Mouse (Mus musculus) hindbrain, embryonic 13.5 days (tissue): ENCODE measurements around the gene Aes. TPM values are rescaled to one million over a fixed set of nuclear protein-coding genes. Genes with fewer than 3 reads are reported as not detected.

Experiments used
- ATAC-seq: fragments of 200-750 bp; cut with Nextera tagmentation; 2 replicates; pipeline ENCODE4 v1.8.0; 2017; ENCODE audit warnings: moderate TSS enrichment; ENCODE audit not compliant: low FRiP score
- H3K27ac ChIP-seq: fragments of 300-500 bp; sonication (generic); 2 replicates; pipeline ENCODE4 v1.5.1; 2015; ENCODE audit warnings: inconsistent platforms, mild to moderate bottlenecking, moderate library complexity
- H3K27me3 ChIP-seq: fragments of 300-500 bp; sonication (generic); 2 replicates; pipeline ENCODE4 v1.6.1; 2015; ENCODE audit warnings: mild to moderate bottlenecking, inconsistent platforms
- H3K36me3 ChIP-seq: fragments of 300-500 bp; sonication (generic); 2 replicates; pipeline ENCODE4 v1.6.1; 2015; ENCODE audit warnings: mild to moderate bottlenecking, inconsistent platforms
- H3K4me1 ChIP-seq: fragments of 300-500 bp; sonication (generic); replicated peaks from 2 replicates; pipeline ENCODE4 v1.6.1; 2015; ENCODE audit warnings: inconsistent platforms
- H3K4me2 ChIP-seq: fragments of 300-500 bp; sonication (generic); 2 replicates; pipeline ENCODE4 v1.6.1; 2015; ENCODE audit warnings: inconsistent platforms, mild to moderate bottlenecking, moderate library complexity
- H3K4me3 ChIP-seq: fragments of 300-500 bp; sonication (generic); 2 replicates; pipeline ENCODE4 v1.5.1; 2015; ENCODE audit warnings: mild to moderate bottlenecking, inconsistent platforms
- H3K9ac ChIP-seq: fragments of 300-500 bp; sonication (generic); 2 replicates; pipeline ENCODE4 v1.6.1; 2015; ENCODE audit warnings: mild to moderate bottlenecking, inconsistent platforms
- H3K9me3 ChIP-seq: fragments of 300-500 bp; sonication (generic); 2 replicates; pipeline ENCODE4 v1.6.1; 2016; ENCODE audit warnings: inconsistent platforms
- WGBS: fragments of 180-500 bp; shearing (Covaris S2); methylation state at CpG from one replicate; pipeline ENCODE4 v1.1.7; 2015; 5-methylcytosine and 5-hydroxymethylcytosine counted together
- polyA plus RNA-seq: library from polyadenylated mRNA; unstranded; fragments of >200 nt; fragmentation: Nextera tagmentation; extraction: Ambion mirVana; gene quantifications from 2 replicates; pipeline ENCODE4 v1.2.1, GENCODE M21; 2015

Aes gene
- polyA plus RNA-seq, 1 experiment from 2014 or later, result 545 TPM

DNA sequence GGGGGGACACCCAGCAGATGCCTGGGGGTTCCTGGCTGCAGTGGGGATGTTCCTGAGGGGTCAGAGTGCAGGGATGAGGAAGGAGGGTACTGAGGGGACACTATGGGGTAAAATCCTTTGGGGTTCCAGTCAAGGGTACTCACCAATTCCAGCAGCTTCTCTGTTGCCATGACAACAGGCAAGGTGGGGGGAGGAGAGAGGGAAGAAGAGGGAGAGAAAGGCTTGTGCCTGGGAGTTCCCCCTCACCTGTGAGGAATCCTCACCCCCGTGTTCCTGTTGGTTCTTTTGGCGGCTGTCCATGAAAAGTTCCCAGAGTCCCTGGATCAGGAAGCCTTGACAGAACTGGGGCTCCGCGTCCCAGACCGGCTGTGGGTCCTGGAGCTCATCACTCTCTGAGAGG is 36.3 kb downstream of the Aes start:
- 45% methylated on average over 5 of the region's 5 CpGs for WGBS
- Histone ChIP-seq H3K4me2 (0 out of 2 replicates have a peak overlapping the region, but pooled peaks have one; percentile 40), H3K4me3 (no peak overlapping the region), H3K9ac (no peak overlapping the region), H3K9me3 (no peaks in the 10 kb centered on the region), H3K27me3 (peaks cover 86% of the 10 kb centered on the region), H3K27ac (no peak overlapping the region), H3K4me1 (peaks cover 36% of the 10 kb centered on the region), H3K36me3 (no peaks in the 10 kb centered on the region)
- no peak for ATAC-seq

DNA sequence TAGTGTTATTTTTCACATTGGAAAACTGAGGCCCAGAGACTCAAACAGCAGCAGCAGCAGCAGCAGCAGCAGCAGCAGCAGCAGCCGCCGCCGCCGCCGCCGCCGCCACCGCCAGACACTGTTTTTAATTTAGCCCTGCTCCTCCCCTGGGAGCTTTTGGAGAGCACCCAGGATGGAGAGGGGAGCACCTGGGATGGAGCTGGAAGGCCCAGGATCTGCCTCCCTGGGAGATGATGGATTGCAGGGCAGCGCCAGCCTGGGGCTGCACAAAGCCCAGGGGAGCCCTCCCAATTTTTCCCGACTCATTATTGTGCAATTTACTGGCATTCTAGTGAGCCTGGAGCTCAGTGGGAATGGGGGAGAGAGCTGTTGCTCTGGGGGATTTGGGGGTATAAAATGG is 37.3 kb downstream of the Aes start:
- 2% methylated on average over 10 of the region's 10 CpGs for WGBS
- Histone ChIP-seq H3K4me3 (0 out of 2 replicates have a peak overlapping the region, but pooled peaks have one; percentile 7), H3K9ac (peak overlapping the region; percentile 49; the same call in 1 of the 2 replicates), H3K4me2 (peak overlapping the region; percentile 40), H3K9me3 (no peaks in the 10 kb centered on the region), H3K27ac (peak overlapping the region; percentile 73), H3K36me3 (no peaks in the 10 kb centered on the region), H3K27me3 (peaks cover 80% of the 10 kb centered on the region), H3K4me1 (peaks cover 45% of the 10 kb centered on the region)
- no peak; the same call in 1 of the 2 replicates for ATAC-seq

DNA sequence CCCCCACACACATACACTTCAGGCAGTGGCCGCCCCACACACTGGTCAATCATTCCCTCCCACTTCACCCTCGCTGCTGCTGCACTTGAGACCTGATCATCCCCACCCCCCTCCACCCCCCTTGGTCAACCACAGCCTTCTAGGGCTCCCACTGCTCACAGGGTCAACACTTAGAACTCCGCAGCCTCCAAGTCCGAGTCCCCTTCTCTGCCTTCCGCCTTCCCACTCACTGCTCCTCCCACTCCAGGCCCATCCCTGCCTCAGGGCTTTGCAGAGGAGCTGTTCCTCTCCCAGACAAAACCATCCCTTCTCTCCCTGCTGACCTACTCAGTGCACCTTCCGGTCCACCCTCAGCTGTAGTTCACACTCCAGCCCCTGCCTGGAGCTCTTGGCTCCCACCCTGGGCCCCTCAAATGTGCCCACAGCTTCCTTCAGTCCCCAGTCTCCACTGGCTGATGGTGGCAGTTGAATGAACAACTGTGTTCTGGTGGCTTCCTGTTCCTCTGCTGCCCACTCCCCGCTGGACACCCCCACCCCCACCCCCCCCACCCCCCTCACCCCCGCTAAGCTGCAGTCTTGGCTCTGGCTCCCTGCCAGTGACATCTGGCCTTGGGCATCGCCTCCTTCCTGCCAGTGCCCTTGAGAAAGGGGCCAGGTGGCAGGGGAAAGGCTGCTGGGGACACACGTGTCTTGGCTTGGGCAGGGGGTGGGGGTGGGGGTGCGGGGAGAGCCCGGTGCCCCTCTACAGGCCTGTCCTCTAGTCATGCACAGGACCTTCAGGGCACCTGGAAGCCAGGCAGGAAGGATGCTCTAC is 38.1 kb downstream of the Aes start:
- H3K9me3 ChIP-seq, result no peaks in the 10 kb centered on the region
- H3K4me2 ChIP-seq, result peak overlapping the region; percentile 40
- no peaks in the 10 kb centered on the region for H3K36me3 ChIP-seq
- peaks cover 80% of the 10 kb centered on the region for H3K27me3 ChIP-seq
- H3K9ac ChIP-seq, result peak overlapping the region; percentile 49; the same call in 1 of the 2 replicates
- no peak overlapping the region for H3K4me3 ChIP-seq
- H3K27ac ChIP-seq, result peak overlapping the region; percentile 73
- peaks cover 50% of the 10 kb centered on the region for H3K4me1 ChIP-seq
- peak; percentile 26 for ATAC-seq
- 1% methylated on average over 12 of the region's 12 CpGs for WGBS

GRCm38 (mm10) chr10:81598342-81598741 is 39.1 kb downstream of the Aes start:
- Histone ChIP-seq H3K9ac (no peak overlapping the region), H3K9me3 (no peaks in the 10 kb centered on the region), H3K4me2 (no peak overlapping the region), H3K4me1 (peaks cover 57% of the 10 kb centered on the region), H3K4me3 (no peak overlapping the region), H3K27me3 (peaks cover 72% of the 10 kb centered on the region), H3K27ac (no peak overlapping the region), H3K36me3 (no peaks in the 10 kb centered on the region)
- no peak for ATAC-seq
- 37% methylated on average over 3 of the region's 3 CpGs for WGBS

GRCm38 (mm10) chr10:81598871-81599270 is 39.6 kb downstream of the Aes start:
- no peaks in the 10 kb centered on the region for H3K36me3 ChIP-seq
- WGBS, result 59% methylated on average over 6 of the region's 6 CpGs
- no peak overlapping the region for H3K27ac ChIP-seq
- ATAC-seq, result no peak
- no peak overlapping the region for H3K4me2 ChIP-seq
- no peak overlapping the region for H3K4me3 ChIP-seq
- no peaks in the 10 kb centered on the region for H3K9me3 ChIP-seq
- peaks cover 67% of the 10 kb centered on the region for H3K27me3 ChIP-seq
- H3K9ac ChIP-seq, result no peak overlapping the region
- H3K4me1 ChIP-seq, result peaks cover 57% of the 10 kb centered on the region

- Histone ChIP-seq H3K4me1 (peaks cover 57% of the 10 kb centered on the region), H3K9ac (no peak overlapping the region), H3K9me3 (no peaks in the 10 kb centered on the region), H3K36me3 (no peaks in the 10 kb centered on the region), H3K4me2 (no peak overlapping the region), H3K27me3 (peaks cover 63% of the 10 kb centered on the region), H3K27ac (no peak overlapping the region), H3K4me3 (no peak overlapping the region)
- no peak for ATAC-seq
- 77% methylated on average over 5 of the region's 5 CpGs for WGBS
Measured at GRCm38 (mm10) chr10:81599630-81600029, 40.3 kb downstream of the Aes start.

DNA sequence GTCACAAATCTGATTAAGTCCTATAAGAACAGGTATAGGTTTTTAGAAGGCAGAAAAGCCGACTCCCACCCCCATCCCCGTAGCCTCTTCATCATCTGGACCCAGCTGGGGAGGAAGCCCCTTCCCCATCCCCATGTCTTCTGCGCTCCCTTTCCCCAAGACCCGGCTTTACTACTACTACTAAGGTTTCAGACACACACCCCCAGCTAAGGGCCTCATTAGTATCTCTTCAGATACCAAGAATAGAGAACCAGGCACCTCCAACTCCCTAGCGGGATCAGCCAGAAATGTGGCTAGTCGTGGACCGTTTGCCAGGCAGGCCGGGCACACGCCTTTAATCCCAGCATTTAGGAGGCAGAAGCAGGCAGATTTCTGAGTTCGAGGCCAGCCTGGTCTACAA is 40.8 kb downstream of the Aes start:
- no peak for ATAC-seq
- Histone ChIP-seq H3K9me3 (no peaks in the 10 kb centered on the region), H3K27me3 (peaks cover 58% of the 10 kb centered on the region), H3K36me3 (no peaks in the 10 kb centered on the region), H3K27ac (no peak overlapping the region), H3K4me1 (peaks cover 58% of the 10 kb centered on the region), H3K4me3 (no peak overlapping the region), H3K4me2 (no peak overlapping the region), H3K9ac (no peak overlapping the region)
- WGBS, result 53% methylated on average over 10 of the region's 10 CpGs

- Histone ChIP-seq H3K9ac (0 out of 2 replicates have a peak within 1 kb of the TSS, but pooled peaks have one; percentile 19), H3K9me3 (no peaks in the 10 kb centered on the region), H3K27ac (no peak within 1 kb of the TSS), H3K4me3 (peak within 1 kb of the TSS; percentile 27), H3K36me3 (no peaks in the 10 kb centered on the region), H3K27me3 (peaks cover 51% of the 10 kb centered on the region), H3K4me1 (peaks cover 57% of the 10 kb centered on the region), H3K4me2 (peak within 1 kb of the TSS; percentile 51)
- ATAC-seq, result peak; percentile 73
- under 1% methylated on average over 27 of the region's 28 CpGs for WGBS
Measured at GRCm38 (mm10) chr10:81600738-81601203, 41.5 kb downstream of the Aes start, which contains the start of gene Tle6. Gene Tle6, minus strand, starts transcription at chr10:81601073.

DNA sequence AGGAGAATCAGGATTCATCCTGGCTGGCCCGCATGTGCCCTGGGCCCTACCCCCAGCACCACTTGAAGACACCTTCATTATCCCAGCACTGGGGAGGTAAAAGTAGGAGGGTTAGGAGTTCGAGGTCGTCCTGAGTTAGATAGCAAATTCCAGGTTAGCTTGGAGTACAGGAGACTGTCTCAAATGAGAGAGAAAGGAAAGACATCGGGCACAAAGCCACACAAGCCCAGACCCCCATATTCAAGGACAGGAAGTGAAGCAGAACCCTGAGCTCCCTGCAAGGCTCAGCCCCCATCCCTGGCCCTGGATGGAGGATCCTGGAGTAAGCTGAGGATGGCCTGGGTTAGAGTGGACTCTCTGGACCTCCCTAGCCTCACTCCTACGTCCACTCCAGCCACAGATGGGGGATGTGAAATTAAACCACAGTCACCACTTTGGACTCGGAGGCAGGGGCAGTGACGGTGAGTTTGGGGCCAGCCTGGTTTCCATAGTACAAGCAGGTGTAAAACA is 42.2 kb downstream of the Aes start:
- Histone ChIP-seq H3K4me2 (peak overlapping the region; percentile 51), H3K4me3 (peak overlapping the region; percentile 7; the same call in 1 of the 2 replicates), H3K27ac (no peak overlapping the region), H3K4me1 (peaks cover 51% of the 10 kb centered on the region), H3K9ac (0 out of 2 replicates have a peak overlapping the region, but pooled peaks have one; percentile 19), H3K9me3 (no peaks in the 10 kb centered on the region), H3K36me3 (no peaks in the 10 kb centered on the region), H3K27me3 (peaks cover 46% of the 10 kb centered on the region)
- ATAC-seq, result no peak
- 27% methylated on average over 7 of the region's 7 CpGs for WGBS

DNA sequence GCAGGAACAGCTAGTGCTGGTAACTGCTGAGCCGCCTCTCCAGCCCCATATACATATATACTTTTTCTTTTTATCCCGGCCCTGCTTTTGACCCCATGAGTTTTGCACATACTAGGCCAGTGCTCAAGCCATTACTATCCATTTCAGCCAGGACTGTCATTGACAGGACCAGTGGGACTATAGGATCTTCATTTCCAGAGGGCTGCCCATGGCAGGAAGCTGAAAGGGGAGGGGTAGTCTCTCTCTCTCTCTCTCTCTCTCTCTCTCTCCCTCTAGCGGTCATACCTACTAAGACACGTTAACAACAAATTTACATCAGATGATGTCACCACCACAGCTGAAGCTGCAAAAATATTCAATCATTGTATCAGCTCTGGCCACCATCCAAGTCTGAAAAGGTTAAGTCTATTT is 43.5 kb downstream of the Aes start:
- 17% methylated on average over 4 of the region's 4 CpGs for WGBS

DNA sequence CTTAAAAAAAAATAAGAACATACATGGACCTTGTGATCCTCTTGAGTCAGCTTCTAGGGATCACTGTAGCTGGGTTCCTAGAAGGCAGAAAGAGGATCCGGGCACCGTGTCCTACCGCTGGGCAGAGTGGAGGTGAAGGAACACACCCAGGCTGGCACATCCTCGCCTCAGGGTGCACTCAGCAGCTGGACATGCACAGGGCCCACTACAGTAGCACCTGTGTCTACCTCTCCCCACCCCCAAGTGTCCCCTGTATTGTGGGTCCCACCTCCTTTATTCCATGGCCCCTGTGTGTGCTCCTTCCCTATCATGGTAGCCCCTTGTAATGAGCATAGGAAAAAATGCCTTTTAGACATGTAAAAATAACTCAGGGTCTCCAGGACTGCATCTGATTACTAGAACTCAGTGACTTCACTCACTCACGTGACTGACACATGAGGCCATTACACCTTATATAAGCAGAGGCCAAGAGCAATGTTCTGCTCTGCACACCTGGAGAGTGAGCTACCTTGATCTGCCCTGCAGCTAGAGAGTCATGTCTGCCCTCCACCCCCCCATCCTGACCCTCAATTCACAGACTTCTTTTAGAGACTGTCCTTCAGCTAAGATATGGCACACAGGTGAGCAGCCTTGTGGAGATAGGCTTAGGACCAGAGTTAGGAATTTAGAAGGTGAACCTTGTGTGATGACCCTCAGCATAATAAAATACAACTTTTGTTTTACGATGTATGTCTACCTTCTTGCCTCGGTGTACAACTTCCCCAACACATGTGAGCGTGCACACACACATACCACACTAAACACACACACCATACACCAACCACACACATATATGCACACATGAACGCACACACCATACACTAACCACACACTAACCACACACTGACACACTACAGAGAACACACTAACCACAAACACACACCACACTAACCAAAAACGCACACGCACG is 45.0 kb downstream of the Aes start:
- Histone ChIP-seq H3K4me1 (peaks cover 41% of the 10 kb centered on the region), H3K36me3 (peaks cover 5% of the 10 kb centered on the region; the same call in 1 of the 2 replicates), H3K4me3 (no peak overlapping the region), H3K9ac (no peak overlapping the region), H3K27ac (no peak overlapping the region), H3K9me3 (no peaks in the 10 kb centered on the region), H3K4me2 (peak overlapping the region; percentile 68), H3K27me3 (peaks cover 30% of the 10 kb centered on the region)
- WGBS, result 81% methylated on average over 12 of the region's 12 CpGs
- peak; percentile 2; the same call in 1 of the 2 replicates for ATAC-seq

More for the DNA sequence above, 43.5 kb downstream of the Aes start:
- H3K9ac ChIP-seq, result 0 out of 2 replicates have a peak overlapping the region, but pooled peaks have one; percentile 11
- H3K4me1 ChIP-seq, result peaks cover 45% of the 10 kb centered on the region
- H3K4me3 ChIP-seq, result no peak overlapping the region
- peaks cover 44% of the 10 kb centered on the region for H3K27me3 ChIP-seq
- no peak overlapping the region for H3K4me2 ChIP-seq
- H3K27ac ChIP-seq, result peak overlapping the region; percentile 32; the same call in 1 of the 2 replicates
- H3K36me3 ChIP-seq, result no peaks in the 10 kb centered on the region
- H3K9me3 ChIP-seq, result no peaks in the 10 kb centered on the region
- ATAC-seq, result no peak
